Mouse (Mus musculus) heart, adult 2 months (tissue): ENCODE data around the gene 1700012B07Rik.

Experiments used
- CTCF ChIP-seq: fragments of 200-600 bp; IDR thresholded peaks from 2 replicates; pipeline ENCODE4 v1.8.1; 2022; ENCODE audit warnings: antibody characterized with exemption, mild to moderate bottlenecking, moderate library complexity
- POLR2A ChIP-seq: fragments of 200-500 bp; IDR thresholded peaks from 2 replicates; pipeline ENCODE4 v1.6.1; 2011; ENCODE audit warnings: mild to moderate bottlenecking, low read depth, low read length, control low read depth; ENCODE audit not compliant: insufficient read depth

GRCm38 (mm10) chr11:109754105-109754602 is 73.7 kb downstream of the 1700012B07Rik start:
- TF ChIP-seq POLR2A (no peak), CTCF (no peak)
